Mouse (Mus musculus) brain, embryonic 14.5 days (tissue): ENCODE measurements at regions not wholly inside any gene's neighbourhood (a gene's known extent, or its start where the extent isn't known, plus 50 kb on each side); places are given as distances from the start of the nearest gene placed in this dataset.
A peak's percentile ranks its signal among the peaks of the same experiment; 100 is the strongest.

Source experiments
- DNase-seq: peaks from one replicate; pipeline ENCODE4 v3.0.0-alpha.2; 2011; ENCODE audit warnings: low read depth
- CTCF ChIP-seq: fragments of 200-500 bp; IDR thresholded peaks from 2 replicates; pipeline ENCODE4 v1.5.1; 2012; ENCODE audit warnings: inconsistent platforms, mild to moderate bottlenecking, moderate library complexity, borderline replicate concordance; ENCODE audit not compliant: insufficient read depth, insufficient read length; ENCODE audit errors: extremely low read depth
- POLR2A ChIP-seq: fragments of 200-500 bp; IDR thresholded peaks from 2 replicates; pipeline ENCODE4 v1.6.1; 2012; ENCODE audit warnings: mild to moderate bottlenecking, inconsistent platforms, borderline replicate concordance; ENCODE audit not compliant: poor library complexity, insufficient read depth, insufficient read length, severe bottlenecking; ENCODE audit errors: extremely low read depth

DNA sequence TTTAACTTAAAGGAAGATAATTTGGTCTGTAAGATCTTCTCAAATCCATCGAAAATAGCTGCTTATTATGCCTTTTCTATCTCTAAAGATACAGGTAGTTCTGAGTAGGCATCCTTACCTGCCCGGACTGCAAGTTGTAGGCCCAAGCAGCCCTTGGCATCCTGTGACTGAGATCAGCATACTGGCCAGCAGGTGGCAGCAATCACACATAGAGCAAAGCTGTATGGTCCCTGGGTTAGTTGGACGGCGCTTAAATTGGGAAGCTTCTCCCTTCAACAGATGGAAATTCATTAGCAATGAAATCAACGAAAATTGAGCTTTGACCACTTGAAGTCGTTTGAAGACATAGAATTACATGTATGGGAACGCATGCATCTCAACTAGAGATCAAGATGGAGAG lies 61.0 kb downstream of the Ccng2 start:
- TF ChIP-seq POLR2A = no peak
- peak; percentile 71; the same call in 1 of the 2 replicates for TF ChIP-seq CTCF
- DNase-seq = peak; percentile 66

DNA sequence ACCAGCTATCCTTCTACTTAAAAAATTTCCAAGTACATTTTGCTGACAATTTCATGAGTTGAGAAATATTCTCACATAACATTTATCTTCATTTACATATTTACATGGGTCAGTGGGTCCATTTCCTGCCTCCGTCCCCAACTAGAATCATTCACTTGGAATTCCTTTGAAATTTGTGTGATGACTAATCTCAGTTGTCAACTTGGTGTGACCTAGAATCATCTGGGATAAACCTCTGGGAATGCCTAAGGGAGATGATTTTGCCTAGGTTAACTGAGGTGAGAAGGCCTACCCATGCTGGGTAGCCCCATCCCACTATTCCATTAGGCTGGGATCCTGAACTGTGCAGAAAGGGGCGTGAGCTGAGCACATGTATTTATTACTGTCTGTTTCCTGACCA lies 63.8 kb downstream of the Ccng2 start:
- TF ChIP-seq POLR2A (no peak), CTCF (no peak)
- no peak for DNase-seq

DNA sequence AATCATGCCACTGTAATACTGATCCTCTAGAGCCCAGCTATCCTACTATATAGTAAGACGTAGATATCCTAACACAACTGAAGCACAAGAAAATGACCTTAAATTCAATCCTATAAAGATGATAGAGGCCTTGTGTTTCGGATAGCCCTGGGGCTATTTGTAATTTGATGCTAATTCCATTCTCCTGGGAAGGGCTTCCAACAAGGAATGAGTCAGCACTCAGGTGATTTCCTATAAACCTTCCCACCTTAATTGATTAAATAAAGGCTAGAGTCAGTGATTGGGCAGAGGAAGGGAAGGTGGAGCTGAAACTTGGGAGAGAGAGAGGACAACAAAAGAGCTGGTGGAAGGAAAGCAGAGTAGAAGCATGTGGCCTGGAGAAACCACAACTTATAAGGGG lies 86.0 kb downstream of the Ccng2 start:
- no peak for DNase-seq
- no peak for TF ChIP-seq CTCF
- no peak for TF ChIP-seq POLR2A
